Mouse (Mus musculus) cerebellum, adult 9-10 months (tissue): ENCODE data around the gene Mme.

Experiments used
- DNase-seq: peaks from one replicate; pipeline ENCODE4 v3.0.0; 2022

The Mme gene

DNA sequence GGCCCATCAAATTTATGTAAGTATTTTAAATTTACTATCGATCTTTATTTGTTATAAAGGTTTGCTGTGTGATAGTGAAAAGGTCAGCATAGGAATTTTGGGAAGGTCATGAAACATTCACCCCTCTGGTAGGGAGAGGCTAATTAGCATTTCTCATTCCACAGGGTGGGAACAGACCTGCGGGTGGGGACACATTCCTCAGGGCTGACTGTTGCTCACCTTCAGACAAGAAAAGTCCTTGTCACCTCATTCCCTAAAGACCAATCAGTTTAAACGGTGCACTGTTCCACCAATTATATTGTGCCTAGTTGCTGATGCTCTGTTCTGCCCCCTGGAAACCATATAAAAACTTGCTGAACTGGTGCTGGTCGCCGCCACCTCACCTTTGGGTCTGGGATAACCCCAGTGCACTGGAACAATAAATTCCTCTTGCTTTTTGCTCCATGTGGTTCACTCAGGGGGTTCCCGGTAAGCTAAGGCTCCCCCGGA, at the start of gene Mme:
Gene Mme, plus strand, starts transcription at position 439 of the 489 bp plus-strand sequence.
- no peak for DNase-seq

DNA sequence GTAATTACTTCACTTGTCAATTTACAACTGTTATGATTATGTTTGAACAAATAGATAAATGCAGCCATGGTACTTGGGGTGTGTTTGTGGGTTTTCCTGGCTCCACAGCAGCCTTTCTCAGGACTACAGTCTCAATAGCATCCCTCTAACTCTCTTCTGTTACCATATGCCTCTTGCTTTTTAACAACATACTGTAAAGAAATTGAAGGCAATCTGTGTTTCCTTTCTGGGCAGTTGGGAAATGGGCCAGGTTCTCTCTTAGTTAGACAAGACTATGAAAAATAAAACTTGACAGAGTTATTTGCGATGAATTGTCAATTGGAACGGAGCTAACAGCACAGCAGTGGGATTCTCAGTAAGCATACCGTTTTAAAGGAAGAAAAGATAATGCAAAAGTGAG, 44.8 kb upstream of the Mme start:
- no peak for DNase-seq

DNA sequence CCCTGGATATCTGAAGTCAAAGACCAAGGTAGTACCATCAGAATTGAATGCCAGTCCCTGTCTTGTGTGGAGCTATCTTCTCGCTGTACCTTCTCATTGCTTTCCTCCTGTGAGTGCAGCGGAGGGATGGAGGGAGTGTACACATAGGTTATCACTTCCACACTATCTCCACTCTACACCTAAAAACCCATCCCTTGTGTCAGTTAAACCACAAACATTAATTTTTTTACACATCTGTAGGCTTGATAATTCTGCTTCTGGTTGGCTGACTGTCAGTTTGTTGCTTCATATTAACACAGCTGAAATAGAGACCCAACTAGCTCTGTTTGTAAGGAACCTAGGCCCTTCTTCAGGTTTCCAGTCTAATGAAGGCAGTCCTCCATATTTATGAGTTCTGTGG, 43.3 kb upstream of the Mme start:
- no peak for DNase-seq

DNA sequence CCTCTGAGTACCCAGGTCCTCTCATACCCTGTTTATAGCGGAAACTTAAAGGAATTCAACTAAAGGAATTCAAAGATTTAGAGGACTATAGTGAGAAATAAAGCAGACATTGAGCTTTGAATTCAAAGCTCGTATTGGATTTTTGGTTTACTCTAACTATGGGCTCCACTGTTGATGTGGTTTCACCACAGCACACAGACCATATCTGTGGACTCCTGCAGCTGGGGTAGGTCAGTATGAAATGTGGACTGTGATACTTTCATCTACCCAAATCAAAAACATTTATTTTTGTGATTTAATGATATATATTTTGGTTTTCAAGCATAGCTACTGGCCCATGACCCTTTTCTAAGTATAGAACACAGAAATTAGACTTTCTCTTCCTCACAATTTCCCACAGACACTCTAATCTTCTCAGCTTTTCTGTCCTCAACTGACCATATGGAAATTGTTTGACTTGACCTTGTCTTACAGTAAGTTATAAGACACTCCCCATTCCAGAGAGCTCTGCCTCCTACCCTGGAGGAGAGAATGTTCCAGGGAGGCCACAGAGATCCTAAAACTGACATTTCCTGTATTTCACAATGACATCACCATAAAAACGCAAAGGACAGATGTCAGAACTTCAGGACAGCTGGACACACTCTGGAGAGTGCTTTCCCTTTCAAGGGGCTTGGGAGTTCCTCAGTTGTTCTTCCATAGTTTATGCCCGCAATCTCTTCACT, 19.3 kb upstream of the Mme start:
- DNase-seq, result no peak

DNA sequence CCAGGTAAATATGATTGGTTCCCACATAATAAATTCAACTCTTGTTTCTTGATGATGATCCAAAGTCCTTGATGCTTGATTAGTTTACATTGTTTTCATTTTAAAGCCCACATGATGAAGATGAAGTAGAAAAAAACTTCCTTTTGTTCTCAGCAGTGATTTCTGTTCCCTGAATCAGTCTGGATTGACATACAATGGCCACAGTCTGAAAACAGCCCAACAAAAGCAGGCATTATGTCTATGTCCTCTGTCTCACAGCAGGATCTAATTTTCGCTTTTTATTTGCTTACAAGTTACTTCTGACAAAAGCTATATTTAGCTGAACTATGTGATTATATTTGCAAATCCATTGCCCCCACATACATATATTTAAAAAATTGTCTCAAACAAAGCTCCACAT, 17.7 kb upstream of the Mme start:
- no peak for DNase-seq

DNA sequence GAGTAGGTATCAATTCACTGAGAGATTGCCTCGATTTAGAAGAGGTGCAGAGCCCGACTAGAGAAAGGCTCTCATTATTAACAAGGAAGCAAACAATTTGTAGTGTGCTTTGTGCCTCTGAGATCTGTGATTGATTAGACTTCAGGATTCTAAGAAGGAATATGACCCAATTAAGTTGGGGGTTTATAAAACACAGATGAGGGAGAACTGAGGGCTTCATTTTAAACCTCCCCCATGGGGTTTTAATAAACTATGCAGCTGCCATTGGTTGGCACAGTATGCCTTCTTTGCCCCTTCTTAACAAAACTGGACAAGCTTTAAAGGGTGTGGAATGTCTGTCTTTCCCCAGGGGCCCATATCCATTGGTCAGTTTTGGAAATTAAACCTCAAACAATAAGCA, 5.4 kb upstream of the Mme start:
- no peak for DNase-seq

DNA sequence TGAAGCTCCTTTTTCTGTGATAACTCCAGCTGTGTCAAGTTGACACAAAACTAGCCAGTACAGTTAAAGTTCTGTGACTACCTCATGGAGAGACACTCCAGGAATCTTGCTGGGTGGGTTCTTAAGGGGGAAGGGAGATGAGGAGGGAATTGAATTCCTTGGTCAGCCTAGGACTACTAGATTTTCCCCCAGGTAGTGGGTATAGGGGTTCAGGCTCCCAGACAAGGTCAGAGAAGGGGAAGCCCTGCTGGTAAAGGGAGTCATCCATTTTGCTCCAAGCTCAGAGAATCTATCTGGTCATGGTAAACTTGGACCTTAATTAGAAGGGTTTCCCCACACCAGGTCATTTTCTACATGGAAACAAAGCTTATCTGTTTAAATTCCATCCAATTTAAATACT, 2.4 kb downstream of the Mme start:
- DNase-seq, result no peak

DNA sequence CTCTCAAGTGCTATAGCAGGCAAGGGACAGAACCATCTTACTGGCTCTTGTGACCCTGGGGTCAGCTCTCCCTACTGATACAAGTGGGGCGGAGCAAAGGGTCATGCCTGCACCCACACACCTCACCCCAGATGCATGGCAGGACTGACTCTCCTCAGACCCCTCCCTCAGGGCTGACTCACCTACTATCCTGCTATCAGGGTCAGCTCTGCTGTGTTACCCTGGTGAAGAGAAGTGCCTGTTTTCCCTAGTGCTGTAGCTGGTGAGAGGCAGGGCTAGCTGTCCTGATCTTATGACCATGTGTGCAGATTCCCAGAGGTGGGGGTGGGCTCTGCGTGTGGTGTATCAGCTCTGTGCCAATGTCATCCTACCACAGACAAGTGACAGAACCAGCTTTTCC, 30.8 kb downstream of the Mme start:
- DNase-seq, result no peak

DNA sequence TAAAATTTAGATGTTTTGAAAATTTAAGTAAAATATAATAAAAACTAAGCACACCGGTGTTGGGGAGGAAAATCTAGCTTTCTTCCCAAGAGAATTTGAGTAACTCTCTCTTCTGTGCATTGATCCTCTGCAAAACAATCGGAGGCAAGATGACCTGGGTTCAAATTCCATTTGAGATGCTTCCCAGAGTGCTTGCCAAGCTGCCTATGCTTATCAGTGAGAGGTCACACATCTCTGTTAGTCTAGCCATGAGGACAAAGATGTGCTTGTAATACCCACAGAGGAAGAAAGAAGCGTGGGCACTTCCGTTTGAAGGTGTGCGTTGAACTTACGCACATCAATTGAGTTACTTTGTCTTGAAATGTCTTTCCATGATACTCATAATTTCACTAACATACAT, 53.0 kb downstream of the Mme start:
- DNase-seq, result no peak

DNA sequence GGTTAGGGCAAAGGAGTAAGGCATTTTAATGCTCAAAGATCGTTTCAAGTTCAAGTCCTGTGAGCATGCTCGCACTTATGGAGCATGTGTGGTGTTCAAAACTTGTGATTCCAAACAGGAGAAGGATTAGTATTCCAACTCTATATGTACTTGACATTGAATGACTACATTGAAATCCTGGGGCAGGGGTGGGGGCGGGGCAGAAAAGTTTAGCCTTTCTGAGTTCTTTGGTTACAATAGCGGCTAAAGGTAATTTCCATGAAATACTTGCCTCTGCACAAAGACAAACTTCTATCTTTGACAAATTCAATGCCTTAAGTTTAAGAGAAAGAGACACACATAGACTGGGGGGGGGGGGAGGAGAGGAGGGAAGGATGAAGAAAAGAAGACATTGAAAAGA, 53.5 kb downstream of the Mme start:
- no peak for DNase-seq

DNA sequence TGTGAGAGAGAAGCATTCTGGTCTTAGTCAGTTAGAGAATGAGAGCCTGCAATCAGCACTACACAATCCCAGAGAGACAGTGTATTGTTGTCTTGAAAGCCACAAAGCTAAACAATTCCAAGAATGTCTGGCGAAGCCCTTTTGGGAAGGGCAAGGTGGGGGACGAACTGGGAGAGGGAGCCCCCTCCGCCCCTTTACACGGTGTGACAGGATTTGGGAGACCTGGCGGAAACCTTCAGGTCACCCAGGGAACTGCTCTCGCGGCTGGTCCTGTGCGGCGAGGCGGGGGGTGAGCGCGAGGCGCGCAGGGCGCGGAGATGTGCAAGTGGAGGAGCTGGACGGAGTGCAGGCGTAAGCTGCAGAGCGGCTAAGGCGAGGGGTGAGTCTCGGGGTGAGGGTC, 53.9 kb downstream of the Mme start:
- no peak for DNase-seq

DNA sequence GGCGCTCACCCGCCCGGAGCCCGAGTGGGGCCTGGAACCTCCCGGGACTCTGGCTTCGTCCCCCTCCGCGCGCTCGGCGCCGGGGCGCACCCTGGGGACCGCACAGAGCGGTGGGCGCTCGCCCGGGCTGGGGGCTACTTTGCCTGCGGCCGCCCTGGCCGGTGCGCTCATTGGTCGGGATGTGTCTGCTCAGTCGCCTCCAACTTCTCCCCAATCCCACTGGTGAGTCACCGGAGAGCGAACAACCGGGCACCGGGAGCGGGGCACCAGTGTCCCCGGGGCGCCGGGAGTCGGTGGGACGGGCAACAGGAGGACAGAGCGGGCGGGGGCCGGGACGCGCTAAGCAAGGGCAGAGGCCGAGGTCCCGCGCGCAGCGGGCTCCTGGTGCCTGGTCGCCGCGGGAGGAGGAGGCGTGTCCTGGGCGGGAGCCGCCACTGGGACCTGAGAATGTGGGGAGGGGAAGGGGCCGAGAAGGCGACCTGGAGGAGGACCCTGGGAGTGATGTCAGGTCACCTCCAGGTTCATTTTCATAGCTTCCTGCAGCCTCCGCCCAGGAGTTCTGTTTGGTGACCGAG, 54.4 kb downstream of the Mme start:
- no peak for DNase-seq

DNA sequence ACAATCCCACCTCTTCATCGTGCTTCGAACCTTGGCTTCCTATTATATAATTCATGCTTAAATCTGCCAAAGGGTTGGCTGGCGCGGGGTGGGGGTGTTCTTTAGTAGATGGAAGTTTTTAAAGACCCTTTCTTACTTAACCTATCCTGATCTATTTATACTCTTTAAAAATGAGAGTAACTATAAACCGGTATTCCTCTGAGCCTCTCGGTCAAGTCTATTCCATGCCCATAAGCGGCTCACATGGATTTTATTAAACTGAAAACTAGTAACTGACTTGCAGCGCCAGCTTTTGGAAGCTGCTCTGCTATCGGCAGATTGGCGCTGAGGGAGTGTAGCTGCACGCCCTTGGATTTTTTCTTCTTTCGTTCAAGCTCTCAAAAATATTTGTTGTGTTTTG, 55.1 kb downstream of the Mme start:
- no peak for DNase-seq

DNA sequence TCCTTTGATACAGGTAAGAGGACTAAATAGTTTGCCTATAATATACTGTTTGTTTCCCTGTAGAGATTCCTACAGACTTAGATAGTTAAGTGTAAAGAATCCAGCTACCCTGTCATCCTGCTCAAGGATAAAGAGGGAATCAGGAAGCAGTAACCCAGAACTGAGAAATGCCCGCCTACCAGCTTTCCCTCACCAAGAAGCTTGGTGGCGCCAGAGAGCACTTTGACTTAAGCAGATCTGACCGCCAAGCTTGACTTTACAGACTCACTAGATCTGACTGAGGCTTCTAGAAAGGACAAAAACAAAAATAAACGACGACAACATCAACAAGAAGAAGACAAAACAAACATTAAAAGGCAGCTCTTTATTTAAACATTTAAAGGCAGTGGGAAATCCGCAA, 56.5 kb downstream of the Mme start:
- no peak for DNase-seq

DNA sequence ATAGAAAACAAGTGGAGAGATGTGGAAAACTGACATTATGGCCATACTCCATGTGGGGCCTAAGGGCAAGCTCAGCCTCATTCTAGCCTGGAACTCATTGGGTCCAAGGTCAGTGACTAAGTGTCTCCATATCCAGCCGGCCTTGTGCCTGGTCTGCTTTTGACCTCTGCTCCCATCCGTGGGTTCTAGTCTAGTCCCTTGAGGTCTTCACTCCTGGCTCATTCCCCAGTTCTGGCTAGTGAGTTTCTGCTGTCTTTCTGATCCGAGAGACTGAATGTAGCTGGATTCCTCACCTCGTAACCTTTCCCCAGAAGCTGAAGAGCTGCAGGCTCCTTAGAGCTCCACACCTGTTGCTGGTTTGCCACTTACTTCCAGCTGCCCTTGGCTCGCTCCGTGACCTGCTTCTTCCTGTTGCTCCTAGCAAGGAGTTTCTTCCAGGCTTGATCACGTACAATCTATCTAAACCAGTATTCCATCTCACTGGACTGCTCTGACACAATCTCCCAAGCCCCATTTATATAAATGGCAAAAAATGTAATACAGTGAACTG, 73.9 kb downstream of the Mme start:
- DNase-seq, result no peak

DNA sequence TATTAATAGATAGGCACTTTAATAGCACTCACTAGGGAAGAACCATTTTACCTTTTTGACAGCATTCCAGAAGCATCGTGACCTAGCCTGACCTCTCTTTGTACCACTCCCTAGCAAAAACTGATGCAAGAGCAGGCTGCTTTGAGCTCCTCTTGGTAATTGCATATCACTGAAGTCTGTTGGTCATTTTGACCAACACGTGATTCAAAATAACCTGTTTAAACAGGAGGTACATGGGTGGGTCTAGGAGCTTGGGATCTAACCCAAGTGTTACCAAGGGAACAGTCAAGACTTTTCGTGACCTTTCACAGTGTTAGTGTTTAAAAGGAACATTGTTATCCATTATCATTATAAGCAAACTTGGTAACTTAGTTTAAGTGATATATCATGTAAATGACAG, 76.2 kb downstream of the Mme start:
- no peak for DNase-seq

DNA sequence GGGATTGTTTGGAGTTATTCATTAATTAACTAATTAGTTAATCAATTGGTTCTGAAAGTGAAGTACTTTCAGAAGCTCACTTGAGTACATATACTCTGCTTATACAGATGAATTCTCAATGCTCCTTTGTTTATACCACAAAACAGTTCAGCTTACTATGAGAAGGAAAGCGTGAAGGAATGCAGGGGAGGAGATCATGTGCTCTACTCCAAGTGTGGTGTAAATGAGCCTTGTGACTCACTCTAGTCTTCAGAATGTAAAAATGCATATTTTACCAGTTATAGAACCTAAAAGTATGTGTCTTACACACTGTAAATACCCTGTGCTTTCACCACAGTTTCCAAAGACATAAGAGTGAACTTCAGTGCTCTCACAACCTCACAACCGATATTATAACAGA, 84.3 kb downstream of the Mme start:
- no peak for DNase-seq

DNA sequence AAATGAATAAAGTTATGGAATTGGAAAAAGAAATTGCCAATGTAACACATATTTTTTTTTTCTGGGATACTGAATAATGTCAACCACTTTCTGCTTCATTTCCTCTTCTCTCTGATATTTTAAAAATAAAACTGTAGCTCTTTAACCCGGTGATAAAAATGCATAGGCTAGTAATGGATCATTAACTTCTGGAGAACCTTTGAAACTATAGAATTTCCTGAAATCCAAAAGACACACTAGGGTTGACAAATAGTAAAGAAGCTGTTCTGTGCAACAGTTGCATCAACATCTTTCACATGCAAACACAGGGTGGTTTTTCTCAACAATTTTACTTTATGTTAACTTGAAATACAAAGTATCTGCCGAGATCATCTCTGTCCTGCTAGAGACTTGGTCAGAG, 98.8 kb downstream of the Mme start:
- no peak for DNase-seq

DNA sequence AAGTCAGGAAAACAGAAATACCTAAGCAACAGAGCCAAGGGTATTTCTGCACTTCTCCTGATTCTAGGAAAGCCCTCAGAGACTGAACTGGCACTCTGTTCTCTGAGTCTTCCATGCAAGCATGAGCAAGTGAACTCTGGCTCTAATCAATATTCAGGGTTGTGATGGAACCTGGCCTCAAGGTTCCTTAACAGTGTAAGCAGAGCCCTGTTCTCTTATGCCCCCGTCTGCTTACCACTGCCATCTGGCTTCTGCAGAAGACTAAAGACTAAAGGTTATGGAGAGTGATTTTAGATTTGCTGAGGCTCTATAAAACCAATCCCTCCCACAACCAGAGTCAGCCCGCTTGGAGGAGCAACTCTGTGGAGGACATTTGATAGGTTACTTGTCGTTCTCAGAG, 99.2 kb downstream of the Mme start:
- no peak for DNase-seq

DNA sequence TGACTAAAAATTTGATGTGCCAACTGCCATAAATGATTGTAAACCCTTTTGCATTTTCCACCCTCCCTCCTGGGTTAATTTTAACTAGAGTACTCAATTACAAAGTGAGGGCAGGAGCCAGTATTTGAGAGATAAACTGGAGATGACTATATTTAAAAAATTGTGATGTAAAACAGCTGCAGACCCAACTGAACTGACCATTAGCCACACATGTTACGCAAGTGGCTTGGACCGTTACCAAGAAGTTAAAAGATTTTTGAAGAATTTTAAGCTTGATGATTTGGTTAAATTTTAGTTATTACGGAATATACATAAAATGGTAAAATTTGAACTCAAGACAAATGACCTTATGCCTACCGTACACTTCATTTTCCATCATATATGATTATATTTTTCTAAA, 100.1 kb downstream of the Mme start:
- no peak for DNase-seq

DNA sequence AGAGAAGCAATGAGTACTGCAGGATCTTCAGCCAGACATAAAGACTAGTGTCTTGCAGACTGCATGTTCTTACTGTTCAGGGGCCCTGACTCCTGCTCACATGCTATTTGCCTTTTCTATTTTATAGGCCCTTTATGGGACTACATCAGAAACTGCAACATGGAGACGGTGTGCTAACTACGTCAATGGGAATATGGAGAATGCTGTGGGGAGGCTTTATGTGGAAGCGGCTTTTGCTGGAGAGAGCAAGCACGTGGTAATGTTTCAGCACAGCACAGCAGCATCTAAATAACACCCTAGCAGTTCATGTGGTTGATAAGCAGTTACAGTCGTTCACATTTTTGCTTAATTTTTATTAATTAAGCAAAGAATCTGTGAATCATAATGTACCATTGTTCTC, 103.7 kb downstream of the Mme start:
- DNase-seq, result no peak

DNA sequence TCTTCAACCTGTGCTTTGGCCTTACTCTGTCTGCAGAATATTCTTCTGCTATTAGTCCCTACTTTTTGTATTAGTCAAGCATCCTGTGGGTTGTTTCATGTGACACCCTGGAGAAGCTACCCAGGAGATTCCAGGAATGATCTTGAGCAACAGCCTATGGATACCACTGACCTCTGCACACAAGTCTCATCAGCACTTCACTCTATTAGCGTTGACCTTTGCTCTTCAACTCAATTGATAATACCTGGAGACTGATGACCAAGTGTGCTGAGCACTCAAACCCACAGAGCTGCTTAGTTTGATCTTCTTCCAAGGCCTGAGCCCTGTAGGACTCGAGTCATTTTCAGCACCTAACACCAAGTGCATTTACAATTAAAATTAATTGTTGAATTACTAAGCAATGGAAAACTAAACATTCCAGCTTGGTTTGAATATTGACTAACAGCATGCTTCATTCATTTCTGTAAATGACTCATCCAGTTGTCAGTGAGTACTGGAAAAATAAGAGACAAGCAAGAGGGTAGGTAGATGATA, 107.6 kb downstream of the Mme start:
- no peak for DNase-seq

DNA sequence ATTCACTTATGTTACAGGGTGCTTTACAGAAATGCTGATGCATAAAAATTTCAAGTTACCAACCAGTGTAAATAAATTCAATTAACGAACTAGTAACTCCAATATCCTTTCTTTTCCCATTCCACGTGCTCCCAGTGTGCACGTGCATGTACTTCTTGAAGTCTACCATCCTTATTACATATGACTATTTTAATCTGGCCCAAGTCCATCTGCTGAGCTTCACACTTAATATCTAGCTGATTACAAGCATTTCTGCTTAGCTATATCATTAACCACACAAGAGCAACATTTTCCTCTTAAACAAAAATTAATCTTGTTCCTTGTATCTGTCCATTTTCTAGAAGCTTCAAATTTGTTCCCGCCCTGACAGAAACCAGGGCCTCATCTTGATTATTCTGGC, 108.9 kb downstream of the Mme start:
- no peak for DNase-seq

DNA sequence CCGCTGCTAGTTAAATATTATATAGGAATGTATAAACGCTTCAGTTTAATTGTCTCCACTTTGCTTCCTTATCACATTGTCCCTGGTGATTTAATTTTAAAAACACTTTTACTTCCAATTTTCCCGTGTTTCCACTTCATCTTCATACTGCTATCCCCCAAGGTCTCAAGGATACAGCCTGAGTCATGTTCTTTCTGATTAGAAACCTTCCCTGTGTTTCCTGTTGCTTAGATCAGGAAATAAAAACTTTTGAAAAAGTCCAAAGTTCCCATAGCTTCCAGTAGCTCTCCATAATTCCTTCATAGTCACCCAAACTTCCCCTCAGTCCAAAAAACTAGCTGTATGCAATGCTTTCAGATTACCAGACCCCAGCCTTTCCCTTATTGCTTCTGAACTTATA, 109.4 kb downstream of the Mme start:
- no peak for DNase-seq
